Mouse (Mus musculus) CH12.LX (cell line): Measurements from ENCODE around the gene Chst15. TPM values are rescaled to one million over a fixed set of nuclear protein-coding genes. Genes with fewer than 3 reads are reported as not detected.

ENCODE experiments used
- DNase-seq: peaks from one replicate; pipeline ENCODE4 v3.0.0-alpha.2; 2013; ENCODE audit errors: extremely low read depth
- H3K27ac ChIP-seq: 2 replicates; pipeline ENCODE4 v1.5.1; 2012; ENCODE audit warnings: low read depth, mild to moderate bottlenecking, control low read depth, moderate library complexity; ENCODE audit not compliant: insufficient read depth
- H3K27me3 ChIP-seq: replicated peaks from 2 replicates; pipeline ENCODE3; 2012; ENCODE audit warnings: inconsistent platforms
- H3K36me3 ChIP-seq, 2 experiments: replicated peaks in 1 of 2; 2 replicates each; pipeline versions ENCODE3 to v1.6.1; 2012; ENCODE audit warnings: inconsistent platforms in 1 of 2, low read length in 1 of 2, mild to moderate bottlenecking in 1 of 2, mixed read lengths in 1 of 2, moderate library complexity in 1 of 2; ENCODE audit not compliant: control insufficient read depth in 1 of 2, insufficient read depth in 1 of 2
- H3K4me1 ChIP-seq, 2 experiments: 2 replicates each; pipeline ENCODE4 v1.6.1; 2012; ENCODE audit warnings: inconsistent platforms in 1 of 2, moderate library complexity in 1 of 2; ENCODE audit not compliant: insufficient read depth in 2 of 2, control insufficient read depth in 1 of 2
- H3K4me2 ChIP-seq: 2 replicates; pipeline ENCODE4 v1.6.1; 2012; ENCODE audit warnings: low read depth, mild to moderate bottlenecking, control low read depth; ENCODE audit not compliant: poor library complexity, insufficient read depth, severe bottlenecking
- H3K4me3 ChIP-seq, 3 experiments: fragments of 150-350 bp in 1 of 3; sonication (generic) in 1 of 3; replicated peaks in 1 of 3; 2 replicates each; pipeline versions ENCODE3 to v1.5.1; 2011 to 2012; ENCODE audit warnings: low read depth in 2 of 3, low read length in 2 of 3, mild to moderate bottlenecking in 2 of 3, moderate library complexity in 2 of 3, control low read depth in 1 of 3, improper control_type of control experiment in 1 of 3, inconsistent platforms in 1 of 3, mixed read lengths in 1 of 3; ENCODE audit not compliant: poor library complexity in 1 of 3
- H3K79me2 ChIP-seq: replicated peaks from 2 replicates; pipeline ENCODE4 v1.6.1; 2012; ENCODE audit warnings: mild to moderate bottlenecking, moderate library complexity; ENCODE audit not compliant: control insufficient read depth, poor library complexity, insufficient read depth, severe bottlenecking; ENCODE audit errors: extremely low read depth
- H3K9ac ChIP-seq: 2 replicates; pipeline ENCODE4 v1.6.1; 2012; ENCODE audit warnings: low read depth, mild to moderate bottlenecking, control low read depth, moderate library complexity; ENCODE audit not compliant: insufficient read depth
- H3K9me3 ChIP-seq: replicated peaks from 2 replicates; pipeline ENCODE3; 2012; ENCODE audit warnings: low read length, inconsistent platforms, mixed read lengths
- BHLHE40 ChIP-seq: IDR thresholded peaks from 2 replicates; pipeline ENCODE4 v1.6.1; 2011; ENCODE audit warnings: mild to moderate bottlenecking, low read depth, low read length, improper control_type of control experiment
- CHD2 ChIP-seq: IDR thresholded peaks from 2 replicates; pipeline ENCODE4 v1.6.1; 2011; ENCODE audit warnings: low read length, improper control_type of control experiment
- CTCF ChIP-seq, 2 experiments: IDR thresholded peaks in 1 of 2; conservative IDR thresholded peaks in 1 of 2; 2 replicates each; pipeline ENCODE4 v1.5.1; 2011 to 2012; ENCODE audit warnings: low read depth in 2 of 2, low read length in 2 of 2, improper control_type of control experiment in 1 of 2, inconsistent platforms in 1 of 2, mild to moderate bottlenecking in 1 of 2, moderate library complexity in 1 of 2
- ELF1 ChIP-seq: IDR thresholded peaks from 2 replicates; pipeline ENCODE4 v1.6.1; 2014; ENCODE audit warnings: low read depth, mild to moderate bottlenecking, inconsistent platforms, low read length, improper control_type of control experiment
- EP300 ChIP-seq: IDR thresholded peaks from 2 replicates; pipeline ENCODE4 v1.6.1; 2011; ENCODE audit warnings: low read length, improper control_type of control experiment
- ETS1 ChIP-seq: conservative IDR thresholded peaks from 2 replicates; pipeline ENCODE4 v1.6.1; 2012; ENCODE audit warnings: low read depth, mild to moderate bottlenecking, inconsistent platforms, low read length, improper control_type of control experiment, moderate library complexity
- GABPA ChIP-seq: IDR thresholded peaks from 2 replicates; pipeline ENCODE4 v1.6.1; 2012; ENCODE audit warnings: low read depth, low read length, improper control_type of control experiment, inconsistent platforms; ENCODE audit not compliant: insufficient replicate concordance
- HCFC1 ChIP-seq: IDR thresholded peaks from 2 replicates; pipeline ENCODE4 v1.6.1; 2012; ENCODE audit warnings: low read depth, mild to moderate bottlenecking, inconsistent platforms, low read length, improper control_type of control experiment
- JUN ChIP-seq: IDR thresholded peaks from 2 replicates; pipeline ENCODE4 v1.6.1; 2011; ENCODE audit warnings: low read depth, mild to moderate bottlenecking, low read length, improper control_type of control experiment, moderate library complexity; ENCODE audit not compliant: insufficient read depth
- JUND ChIP-seq: conservative IDR thresholded peaks from 2 replicates; pipeline ENCODE4 v1.6.1; 2011; ENCODE audit warnings: low read depth, low read length, improper control_type of control experiment
- KAT2A ChIP-seq: IDR thresholded peaks from 2 replicates; pipeline ENCODE4 v1.6.1; 2012; ENCODE audit warnings: low read length, improper control_type of control experiment, inconsistent platforms; ENCODE audit not compliant: insufficient replicate concordance
- MAX ChIP-seq: IDR thresholded peaks from 2 replicates; pipeline ENCODE4 v1.6.1; 2011; ENCODE audit warnings: low read length, improper control_type of control experiment
- MAZ ChIP-seq: IDR thresholded peaks from 2 replicates; pipeline ENCODE4 v1.6.1; 2012; ENCODE audit warnings: low read depth, mild to moderate bottlenecking, inconsistent platforms, low read length, improper control_type of control experiment, moderate library complexity
- MEF2A ChIP-seq: IDR thresholded peaks from 2 replicates; pipeline ENCODE4 v1.6.1; 2014; ENCODE audit warnings: low read depth, mild to moderate bottlenecking, inconsistent platforms, low read length, improper control_type of control experiment, borderline replicate concordance
- MXI1 ChIP-seq: IDR thresholded peaks from 2 replicates; pipeline ENCODE4 v1.6.1; 2011; ENCODE audit warnings: mild to moderate bottlenecking, low read depth, low read length, improper control_type of control experiment
- MYC ChIP-seq: IDR thresholded peaks from 2 replicates; pipeline ENCODE4 v1.6.1; 2011; ENCODE audit warnings: low read depth, mild to moderate bottlenecking, improper control_type of control experiment, low read length
- NRF1 ChIP-seq: IDR thresholded peaks from 2 replicates; pipeline ENCODE4 v1.6.1; 2014; ENCODE audit warnings: low read depth, mild to moderate bottlenecking, inconsistent platforms, low read length, improper control_type of control experiment, moderate library complexity
- PAX5 ChIP-seq: IDR thresholded peaks from 2 replicates; pipeline ENCODE4 v1.6.1; 2012; ENCODE audit warnings: low read length, inconsistent platforms, mixed read lengths
- POLR2A ChIP-seq: IDR thresholded peaks from 2 replicates; pipeline ENCODE4 v1.6.1; 2011; ENCODE audit warnings: low read depth, mild to moderate bottlenecking, improper control_type of control experiment, low read length
- RAD21 ChIP-seq: IDR thresholded peaks from 2 replicates; pipeline ENCODE4 v1.6.1; 2011; ENCODE audit warnings: low read depth, mild to moderate bottlenecking, low read length, improper control_type of control experiment, moderate library complexity
- RCOR1 ChIP-seq: conservative IDR thresholded peaks from 2 replicates; pipeline ENCODE4 v1.6.1; 2012; ENCODE audit warnings: low read depth, mild to moderate bottlenecking, inconsistent platforms, low read length, improper control_type of control experiment
- SIN3A ChIP-seq: IDR thresholded peaks from 2 replicates; pipeline ENCODE4 v1.6.1; 2012; ENCODE audit warnings: low read length, improper control_type of control experiment, inconsistent platforms
- TBP ChIP-seq: conservative IDR thresholded peaks from 2 replicates; pipeline ENCODE4 v1.6.1; 2011; ENCODE audit warnings: low read depth, low read length, improper control_type of control experiment
- TCF12 ChIP-seq: IDR thresholded peaks from 2 replicates; pipeline ENCODE4 v1.6.1; 2014; ENCODE audit warnings: low read depth, mild to moderate bottlenecking, inconsistent platforms, low read length, improper control_type of control experiment
- UBTF ChIP-seq: IDR thresholded peaks from 2 replicates; pipeline ENCODE4 v1.6.1; 2012; ENCODE audit warnings: low read depth, mild to moderate bottlenecking, inconsistent platforms, low read length, improper control_type of control experiment, moderate library complexity
- USF1 ChIP-seq: IDR thresholded peaks from 2 replicates; pipeline ENCODE4 v1.6.1; 2014; ENCODE audit warnings: low read depth, mild to moderate bottlenecking, inconsistent platforms, low read length, improper control_type of control experiment
- USF2 ChIP-seq: conservative IDR thresholded peaks from 2 replicates; pipeline ENCODE4 v1.6.1; 2011; ENCODE audit warnings: low read depth, low read length, improper control_type of control experiment
- ZKSCAN1 ChIP-seq: IDR thresholded peaks from 2 replicates; pipeline ENCODE4 v1.6.1; 2012; ENCODE audit warnings: low read depth, inconsistent platforms, low read length, improper control_type of control experiment, borderline replicate concordance
- ZMIZ1 ChIP-seq: IDR thresholded peaks from 2 replicates; pipeline ENCODE4 v1.6.1; 2012; ENCODE audit warnings: low read depth, mild to moderate bottlenecking, inconsistent platforms, low read length, improper control_type of control experiment
- dilution Hi-C: fragments of 300-500 bp; cut with MboI; formaldehyde crosslinking; loops from 2 replicates; pipeline ENCODE4 v1.14.3; 2020; ENCODE audit warnings: low sequenced_read_pairs; ENCODE audit not compliant: extremely low pct_unique_long_range_greater_than_20kb, extremely low pct_ligation_motif_present
- in situ Hi-C: fragments of 300-500 bp; cut with MboI; formaldehyde crosslinking; loops from 3 replicates; pipeline ENCODE4 v1.14.3; 2019; ENCODE audit warnings: low sequenced_read_pairs, low pct_ligation_motif_present, low pct_unique_long_range_greater_than_20kb, mixed read lengths
- polyA plus RNA-seq: library from polyadenylated mRNA; unstranded; fragments of >175 nt; gene quantifications from 2 replicates; pipeline ENCODE4 v1.2.1, GENCODE M21; 2012; ENCODE audit warnings: low read depth; ENCODE audit not compliant: insufficient read length
- total RNA-seq, 2 experiments: library from RNA; depleted of rRNA; stranded (reverse); fragments of 300-350 nt in 1 of 2; fragments of >200 nt in 1 of 2; gene quantifications; 2 replicates each; pipeline ENCODE4 v1.2.3; 2012 to 2014

Gene Chst15
- total and polyA plus RNA-seq, 3 experiments, result 0.42 to 0.81 (median 0.57) TPM

DNA sequence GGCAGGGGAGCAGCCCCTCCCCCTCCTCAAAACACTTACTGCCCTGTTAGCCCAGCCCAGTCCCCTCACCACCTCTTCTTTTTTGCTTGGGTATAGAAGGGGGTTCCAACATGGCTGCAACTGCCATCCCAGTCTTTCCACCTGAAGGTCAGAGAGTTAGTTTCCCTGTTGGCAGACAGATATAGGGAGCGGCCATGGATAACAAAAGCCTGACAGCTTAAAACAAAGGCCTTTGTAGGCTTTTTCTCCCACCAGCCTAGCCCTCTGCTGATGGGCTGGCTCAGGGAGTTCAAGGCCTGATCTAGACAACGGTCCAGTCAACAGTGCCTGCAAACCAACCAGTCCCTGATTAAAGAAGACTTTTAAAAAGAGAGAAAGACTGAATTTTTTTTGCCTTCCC, 26.1 kb upstream of the Chst15 start:
- H3K27me3 ChIP-seq, result peaks cover 42% of the 10 kb centered on the region
- in situ Hi-C loops (no loop called here), dilution Hi-C loops (no loop called here)
- H3K9me3 ChIP-seq, result no peaks in the 10 kb centered on the region
- no peak overlapping the region for H3K27ac ChIP-seq
- no peak overlapping the region for H3K9ac ChIP-seq
- no peak overlapping the region for H3K4me3 ChIP-seq
- DNase-seq, result no peak
- no peak overlapping the region for H3K4me2 ChIP-seq
- H3K79me2 ChIP-seq, result no peaks in the 10 kb centered on the region
- no peaks in the 10 kb centered on the region for H3K36me3 ChIP-seq
- TF ChIP-seq USF1, result no peak
- TF ChIP-seq TCF12, result no peak
- no peak for TF ChIP-seq GABPA
- no peak for TF ChIP-seq KAT2A
- TF ChIP-seq HCFC1, result no peak
- TF ChIP-seq RCOR1, result no peak
- no peak for TF ChIP-seq MEF2A
- TF ChIP-seq MAX, result no peak
- TF ChIP-seq JUN, result no peak
- no peak for TF ChIP-seq CTCF (conservative IDR thresholded peaks at IDR 0.05 in 1 of 2, IDR thresholded peaks at IDR 0.05 in 1 of 2; ENCODE audit: low read depth in 2 of 2, low read length in 2 of 2)
- no peak for TF ChIP-seq RAD21
- TF ChIP-seq MYC, result no peak
- TF ChIP-seq PAX5, result no peak
- no peak for TF ChIP-seq MXI1
- no peak for TF ChIP-seq ZMIZ1
- no peak for TF ChIP-seq POLR2A
- no peak for TF ChIP-seq USF2
- no peak for TF ChIP-seq ETS1
- no peaks in the 10 kb centered on the region for H3K4me1 ChIP-seq

DNA sequence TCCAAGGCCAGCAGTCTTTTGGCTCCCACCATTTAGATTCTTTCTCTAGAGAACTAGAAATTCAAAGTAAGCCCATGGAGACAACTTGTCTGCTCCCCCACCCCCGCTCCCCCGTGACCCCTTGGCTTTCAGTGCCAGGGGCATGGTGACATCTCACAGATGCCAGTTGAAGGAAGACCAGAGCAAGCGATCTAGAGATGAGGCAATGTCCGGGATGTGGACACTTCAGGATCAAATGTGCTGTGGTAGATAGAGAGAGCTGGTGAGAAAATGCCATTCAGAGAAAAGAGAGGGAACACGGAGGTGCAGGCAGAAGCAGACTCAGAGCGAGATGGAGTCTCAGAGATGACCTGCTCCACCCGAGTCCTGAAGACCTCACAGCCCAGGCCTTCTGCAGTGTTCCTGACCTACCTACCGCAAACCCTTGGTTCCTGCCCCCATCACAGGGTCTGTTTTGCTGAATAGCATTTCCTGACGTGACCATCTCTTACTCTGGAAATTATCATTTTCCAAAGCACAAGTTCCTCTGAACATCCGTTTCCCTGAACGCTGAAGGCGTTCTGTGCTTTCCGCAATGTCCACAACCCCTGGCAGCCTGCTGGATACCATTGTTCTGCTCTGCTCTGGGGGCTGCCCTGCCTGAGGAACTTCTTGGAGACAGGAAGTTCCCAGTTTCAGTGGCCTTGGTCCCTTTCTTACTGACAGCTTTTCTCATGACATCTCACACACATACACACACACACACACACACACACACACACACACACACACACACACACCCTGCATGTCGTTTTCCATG, 22.2 kb upstream of the Chst15 start:
- in situ Hi-C loops (no loop called here), dilution Hi-C loops (no loop called here)
- DNase-seq, result no peak
- no peak for TF ChIP-seq HCFC1
- TF ChIP-seq NRF1, result no peak
- no peak for TF ChIP-seq ELF1
- TF ChIP-seq TBP, result no peak
- TF ChIP-seq JUND, result no peak
- TF ChIP-seq CTCF (conservative IDR thresholded peaks at IDR 0.05 in 1 of 2, IDR thresholded peaks at IDR 0.05 in 1 of 2; ENCODE audit: low read depth in 2 of 2, low read length in 2 of 2), result no peak
- TF ChIP-seq SIN3A, result no peak
- no peak for TF ChIP-seq CHD2
- no peak for TF ChIP-seq UBTF
- TF ChIP-seq BHLHE40, result no peak
- no peak for TF ChIP-seq EP300
- TF ChIP-seq ZKSCAN1, result no peak
- TF ChIP-seq ETS1, result no peak
- no peak for TF ChIP-seq RCOR1
- no peak for TF ChIP-seq MAZ
- no peak for TF ChIP-seq MEF2A
- no peak for TF ChIP-seq USF1
- TF ChIP-seq ZMIZ1, result no peak
- H3K79me2 ChIP-seq, result no peaks in the 10 kb centered on the region
- H3K4me3 ChIP-seq, result no peak overlapping the region
- no peak overlapping the region for H3K4me2 ChIP-seq
- no peak overlapping the region for H3K9ac ChIP-seq
- no peaks in the 10 kb centered on the region for H3K4me1 ChIP-seq
- H3K9me3 ChIP-seq, result peaks cover 8% of the 10 kb centered on the region
- H3K27me3 ChIP-seq, result peaks cover 42% of the 10 kb centered on the region
- H3K36me3 ChIP-seq, result no peaks in the 10 kb centered on the region
- no peak overlapping the region for H3K27ac ChIP-seq
